Mouse (Mus musculus): ENCODE data around the gene Gba2. TPM values are rescaled to one million over a fixed set of nuclear protein-coding genes. Genes with fewer than 3 reads are reported as not detected.

Gene Gba2
- polyA plus RNA-seq, 1 experiment from 2014 or later = 39.2 TPM

GRCm38 (mm10) chr4:43561436-43561996 lies 17.2 kb downstream of the Gba2 start:
- H3K36me3 ChIP-seq (ENCODE audit: control insufficient read depth, insufficient read depth, low read length) = peaks cover 25% of the 10 kb centered on the region
- no peaks in the 10 kb centered on the region for H3K9me3 ChIP-seq (replicated peaks; ENCODE audit: control insufficient read depth, low read length)
- DNase-seq (ENCODE audit: low spot score) (no peak), ATAC-seq (no peak; the same call in 1 of the 2 replicates)
- H3K27ac ChIP-seq (ENCODE audit: low read depth, low read length) = peak overlapping the region; percentile 94
- peak overlapping the region; percentile 85 for H3K4me3 ChIP-seq (ENCODE audit: low read depth, low read length)
- peaks cover 21% of the 10 kb centered on the region for H3K4me1 ChIP-seq (ENCODE audit: control insufficient read depth, insufficient read depth, low read length)
- H3K9ac ChIP-seq (ENCODE audit: low read length) = peak overlapping the region; percentile 94
- H3K27me3 ChIP-seq (replicated peaks; ENCODE audit: control insufficient read depth, insufficient read depth, low read length) = no peaks in the 10 kb centered on the region
- H3K4me2 ChIP-seq (ENCODE audit: low read length) = peak overlapping the region; percentile 89
- 2% methylated on average over 16 of the region's 16 CpGs for WGBS

GRCm38 (mm10) chr4:43560976-43561375 lies 17.7 kb downstream of the Gba2 start:
- Histone ChIP-seq H3K27ac (ENCODE audit: low read depth, low read length) (no peak overlapping the region), H3K9ac (ENCODE audit: low read length) (peak overlapping the region; percentile 94), H3K4me3 (ENCODE audit: low read depth, low read length) (peak overlapping the region; percentile 85), H3K27me3 (replicated peaks; ENCODE audit: control insufficient read depth, insufficient read depth, low read length) (no peaks in the 10 kb centered on the region), H3K4me2 (ENCODE audit: low read length) (peak overlapping the region; percentile 89), H3K9me3 (replicated peaks; ENCODE audit: control insufficient read depth, low read length) (no peaks in the 10 kb centered on the region), H3K4me1 (ENCODE audit: control insufficient read depth, insufficient read depth, low read length) (peaks cover 21% of the 10 kb centered on the region), H3K36me3 (ENCODE audit: control insufficient read depth, insufficient read depth, low read length) (peaks cover 24% of the 10 kb centered on the region)
- DNase-seq (ENCODE audit: low spot score) = no peak
- WGBS = 41% methylated on average over 2 of the region's 2 CpGs
- ATAC-seq = no peak

DNA sequence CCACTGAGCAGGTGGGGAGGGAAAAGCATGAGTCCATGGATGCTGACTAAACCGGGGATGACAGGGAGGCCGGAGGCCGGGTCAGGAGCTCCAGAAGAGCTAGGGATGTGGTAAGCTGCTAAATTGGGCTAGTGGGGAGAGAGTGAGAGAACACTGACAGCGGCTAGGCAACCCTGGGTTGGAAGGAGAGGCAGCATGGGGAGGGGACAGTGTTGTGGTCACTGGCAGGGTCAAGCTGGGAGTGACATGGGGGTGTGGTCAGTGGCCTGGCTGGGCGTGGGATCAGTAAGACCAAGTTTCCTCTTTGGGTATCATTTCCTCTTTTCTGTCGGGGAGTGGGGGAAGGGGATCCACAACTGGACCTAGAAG lies 18.4 kb downstream of the Gba2 start:
- Histone ChIP-seq H3K9me3 (replicated peaks; ENCODE audit: control insufficient read depth, low read length) (no peaks in the 10 kb centered on the region), H3K27me3 (replicated peaks; ENCODE audit: control insufficient read depth, insufficient read depth, low read length) (no peaks in the 10 kb centered on the region), H3K9ac (ENCODE audit: low read length) (no peak overlapping the region), H3K4me1 (ENCODE audit: control insufficient read depth, insufficient read depth, low read length) (peaks cover 21% of the 10 kb centered on the region), H3K4me2 (ENCODE audit: low read length) (peak overlapping the region; percentile 89; the same call in 1 of the 2 replicates), H3K4me3 (ENCODE audit: low read depth, low read length) (no peak overlapping the region), H3K27ac (ENCODE audit: low read depth, low read length) (no peak overlapping the region), H3K36me3 (ENCODE audit: control insufficient read depth, insufficient read depth, low read length) (peaks cover 24% of the 10 kb centered on the region)
- 65% methylated on average over 6 of the region's 6 CpGs for WGBS
- DNase-seq (ENCODE audit: low spot score) = no peak
- ATAC-seq = no peak

DNA sequence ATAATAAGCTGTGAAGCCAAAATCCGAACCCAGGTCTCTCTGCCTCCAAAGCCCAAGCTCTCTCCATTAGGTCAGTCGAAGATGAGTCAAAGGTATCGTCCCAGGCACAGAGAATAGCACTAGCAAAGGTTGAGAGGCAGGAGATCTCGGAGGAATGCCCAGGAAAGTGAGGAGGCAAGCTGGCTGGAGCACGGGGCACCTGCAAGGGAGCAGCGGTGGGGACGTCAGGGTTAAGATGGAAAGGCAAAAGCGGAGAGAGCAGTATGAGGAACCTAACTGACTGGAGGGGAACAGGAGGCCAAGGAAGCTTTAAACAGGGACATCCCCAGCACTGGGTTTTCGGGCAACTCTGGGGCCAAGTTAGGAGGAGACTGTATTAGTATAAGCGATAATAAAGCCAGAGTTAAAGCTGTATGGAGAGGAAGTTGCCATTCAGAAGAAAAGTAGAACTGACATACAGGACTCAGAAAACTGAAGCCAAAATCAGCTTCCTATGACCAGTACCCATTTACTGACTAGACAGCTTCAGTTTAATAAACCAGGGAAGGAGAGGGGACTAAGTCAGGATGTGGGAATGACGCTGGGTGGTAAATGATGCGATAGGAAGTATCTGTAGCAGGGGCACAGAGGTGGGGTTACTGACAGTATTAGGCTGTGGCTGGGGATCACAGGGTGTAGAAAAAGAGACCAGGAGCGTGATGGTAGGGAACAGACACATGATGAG lies 19.0 kb downstream of the Gba2 start:
- Histone ChIP-seq H3K4me2 (ENCODE audit: low read length) (no peak overlapping the region), H3K4me1 (ENCODE audit: control insufficient read depth, insufficient read depth, low read length) (peaks cover 21% of the 10 kb centered on the region), H3K9ac (ENCODE audit: low read length) (no peak overlapping the region), H3K9me3 (replicated peaks; ENCODE audit: control insufficient read depth, low read length) (no peaks in the 10 kb centered on the region), H3K27ac (ENCODE audit: low read depth, low read length) (no peak overlapping the region), H3K36me3 (ENCODE audit: control insufficient read depth, insufficient read depth, low read length) (peaks cover 24% of the 10 kb centered on the region), H3K4me3 (ENCODE audit: low read depth, low read length) (no peak overlapping the region), H3K27me3 (replicated peaks; ENCODE audit: control insufficient read depth, insufficient read depth, low read length) (no peaks in the 10 kb centered on the region)
- DNase-seq (ENCODE audit: low spot score) (no peak), ATAC-seq (no peak)
- 87% methylated on average over 13 of the region's 13 CpGs for WGBS

DNA sequence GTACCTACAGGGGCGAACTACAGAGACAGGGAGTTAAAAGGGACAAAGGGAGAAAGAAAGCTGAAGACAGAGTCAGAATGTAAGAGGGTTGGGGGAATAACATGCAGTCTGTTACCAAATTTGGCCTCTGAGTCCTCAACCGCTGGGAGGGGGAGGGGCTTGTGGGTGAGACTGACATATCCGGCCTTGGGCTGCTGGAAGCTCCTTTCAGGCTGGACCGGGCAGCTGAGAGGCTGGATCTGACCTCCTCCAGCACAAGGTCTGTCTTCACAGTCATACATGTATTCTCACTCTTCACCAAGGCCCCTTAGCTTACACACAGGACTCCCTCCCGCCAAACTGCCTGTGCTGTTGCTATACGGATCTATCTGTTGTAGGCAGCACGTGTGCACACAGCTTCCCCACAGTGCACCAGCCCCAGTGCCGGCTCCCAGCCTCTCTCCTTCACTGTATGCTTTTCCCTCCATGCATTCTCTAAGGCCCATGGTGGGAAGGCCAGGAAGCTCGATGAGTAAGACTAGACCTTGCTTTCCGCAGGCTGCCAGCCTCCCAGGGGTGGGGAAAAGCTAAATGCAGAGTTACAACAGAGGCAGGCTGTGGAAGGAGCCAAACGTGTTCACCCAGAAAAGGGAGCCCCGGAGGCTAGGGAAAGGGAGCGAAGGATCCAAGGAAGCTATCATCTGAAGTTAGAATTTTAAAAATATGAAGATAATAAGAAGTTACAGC lies 19.9 kb downstream of the Gba2 start:
- Histone ChIP-seq H3K4me1 (ENCODE audit: control insufficient read depth, insufficient read depth, low read length) (peaks cover 18% of the 10 kb centered on the region), H3K4me2 (ENCODE audit: low read length) (peak overlapping the region; percentile 21), H3K4me3 (ENCODE audit: low read depth, low read length) (no peak overlapping the region), H3K9ac (ENCODE audit: low read length) (peak overlapping the region; percentile 33; the same call in 1 of the 2 replicates), H3K9me3 (replicated peaks; ENCODE audit: control insufficient read depth, low read length) (no peaks in the 10 kb centered on the region), H3K27ac (ENCODE audit: low read depth, low read length) (no peak overlapping the region), H3K36me3 (ENCODE audit: control insufficient read depth, insufficient read depth, low read length) (peaks cover 31% of the 10 kb centered on the region), H3K27me3 (replicated peaks; ENCODE audit: control insufficient read depth, insufficient read depth, low read length) (no peaks in the 10 kb centered on the region)
- WGBS = 40% methylated on average over 13 of the region's 13 CpGs
- ATAC-seq = no peak
- DNase-seq (ENCODE audit: low spot score) = peak; percentile 8

GRCm38 (mm10) chr4:43558028-43558630 lies 20.5 kb downstream of the Gba2 start:
- 67% methylated on average over 5 of the region's 5 CpGs for WGBS
- DNase-seq (ENCODE audit: low spot score) = no peak
- H3K9ac ChIP-seq (ENCODE audit: low read length) = no peak overlapping the region; the same call in 1 of the 2 replicates
- no peaks in the 10 kb centered on the region for H3K9me3 ChIP-seq (replicated peaks; ENCODE audit: control insufficient read depth, low read length)
- H3K4me1 ChIP-seq (ENCODE audit: control insufficient read depth, insufficient read depth, low read length) = peaks cover 11% of the 10 kb centered on the region
- H3K4me3 ChIP-seq (ENCODE audit: low read depth, low read length) = no peak overlapping the region
- no peak overlapping the region for H3K27ac ChIP-seq (ENCODE audit: low read depth, low read length)
- ATAC-seq = no peak
- 0 out of 2 replicates have a peak overlapping the region, but pooled peaks have one; percentile 21 for H3K4me2 ChIP-seq (ENCODE audit: low read length)
- H3K36me3 ChIP-seq (ENCODE audit: control insufficient read depth, insufficient read depth, low read length) = peaks cover 38% of the 10 kb centered on the region
- H3K27me3 ChIP-seq (replicated peaks; ENCODE audit: control insufficient read depth, insufficient read depth, low read length) = no peaks in the 10 kb centered on the region

GRCm38 (mm10) chr4:43555926-43556325 lies 22.7 kb downstream of the Gba2 start:
- Histone ChIP-seq H3K27ac (ENCODE audit: low read depth, low read length) (no peak overlapping the region), H3K4me3 (ENCODE audit: low read depth, low read length) (no peak overlapping the region), H3K4me1 (ENCODE audit: control insufficient read depth, insufficient read depth, low read length) (peaks cover 3% of the 10 kb centered on the region), H3K36me3 (ENCODE audit: control insufficient read depth, insufficient read depth, low read length) (peaks cover 60% of the 10 kb centered on the region), H3K9me3 (replicated peaks; ENCODE audit: control insufficient read depth, low read length) (no peaks in the 10 kb centered on the region), H3K9ac (ENCODE audit: low read length) (no peak overlapping the region), H3K27me3 (replicated peaks; ENCODE audit: control insufficient read depth, insufficient read depth, low read length) (no peaks in the 10 kb centered on the region), H3K4me2 (ENCODE audit: low read length) (no peak overlapping the region)
- 96% methylated on average over 7 of the region's 7 CpGs for WGBS
- DNase-seq (ENCODE audit: low spot score) = no peak
- ATAC-seq = no peak

- H3K36me3 ChIP-seq (ENCODE audit: control insufficient read depth, insufficient read depth, low read length) = peaks cover 80% of the 10 kb centered on the region
- no peak overlapping the region for H3K27ac ChIP-seq (ENCODE audit: low read depth, low read length)
- no peaks in the 10 kb centered on the region for H3K4me1 ChIP-seq (ENCODE audit: control insufficient read depth, insufficient read depth, low read length)
- DNase-seq (ENCODE audit: low spot score) (no peak), ATAC-seq (no peak)
- H3K4me3 ChIP-seq (ENCODE audit: low read depth, low read length) = no peak overlapping the region
- H3K9ac ChIP-seq (ENCODE audit: low read length) = no peak overlapping the region
- H3K9me3 ChIP-seq (replicated peaks; ENCODE audit: control insufficient read depth, low read length) = no peaks in the 10 kb centered on the region
- H3K4me2 ChIP-seq (ENCODE audit: low read length) = no peak overlapping the region
- no peaks in the 10 kb centered on the region for H3K27me3 ChIP-seq (replicated peaks; ENCODE audit: control insufficient read depth, insufficient read depth, low read length)
Measured at GRCm38 (mm10) chr4:43553891-43554290, 24.8 kb downstream of the Gba2 start.

Measured in forebrain, embryonic 14.5 days (tissue).